Mouse (Mus musculus): ENCODE measurements around the gene Fbxl17.

GRCm38 (mm10) chr17:63451311-63452006 lies 48.4 kb downstream of the Fbxl17 start:
- TF ChIP-seq TCF12 (IDR thresholded peaks at IDR 0.05; ENCODE audit: insufficient read depth, poor library complexity, severe bottlenecking) (no peak), POLR2A (IDR thresholded peaks at IDR 0.05; ENCODE audit: insufficient read length, low read depth) (no peak), E2F4 (IDR thresholded peaks at IDR 0.05; ENCODE audit: insufficient read depth) (no peak), SRF (IDR thresholded peaks at IDR 0.05; ENCODE audit: control insufficient read depth, insufficient read length, low read depth) (no peak), MAX (IDR thresholded peaks at IDR 0.05; ENCODE audit: low read depth) (no peak), USF1 (IDR thresholded peaks at IDR 0.05; ENCODE audit: low read depth) (no peak), TCF3 (IDR thresholded peaks at IDR 0.05; ENCODE audit: insufficient read length, low read depth) (no peak), CEBPB (IDR thresholded peaks at IDR 0.05; ENCODE audit: insufficient read depth, poor library complexity, severe bottlenecking) (no peak), POLR2AphosphoS2 (IDR thresholded peaks at IDR 0.05; ENCODE audit: insufficient read length, low read depth) (no peak), MYOG (IDR thresholded peaks at IDR 0.05; ENCODE audit: control insufficient read depth in 1 of 3, insufficient read depth in 1 of 3, insufficient read length in 2 of 3, low read depth in 2 of 3) (no peak), MYOD1 (IDR thresholded peaks at IDR 0.05; ENCODE audit: control insufficient read depth in 1 of 3, insufficient read length in 2 of 3, low read depth in 2 of 3) (no peak), REST (IDR thresholded peaks at IDR 0.05; ENCODE audit: insufficient read depth, insufficient read length) (no peak)

Measured in myocyte (in vitro differentiated cells).